Mouse (Mus musculus): ENCODE measurements around the gene 4930579F01Rik.
"Not testable (repeated sequence)": the region's sequence is repeated elsewhere in the genome, so short reads cannot be mapped to it uniquely, and the experiment has no call there.

The 4930579F01Rik gene

DNA sequence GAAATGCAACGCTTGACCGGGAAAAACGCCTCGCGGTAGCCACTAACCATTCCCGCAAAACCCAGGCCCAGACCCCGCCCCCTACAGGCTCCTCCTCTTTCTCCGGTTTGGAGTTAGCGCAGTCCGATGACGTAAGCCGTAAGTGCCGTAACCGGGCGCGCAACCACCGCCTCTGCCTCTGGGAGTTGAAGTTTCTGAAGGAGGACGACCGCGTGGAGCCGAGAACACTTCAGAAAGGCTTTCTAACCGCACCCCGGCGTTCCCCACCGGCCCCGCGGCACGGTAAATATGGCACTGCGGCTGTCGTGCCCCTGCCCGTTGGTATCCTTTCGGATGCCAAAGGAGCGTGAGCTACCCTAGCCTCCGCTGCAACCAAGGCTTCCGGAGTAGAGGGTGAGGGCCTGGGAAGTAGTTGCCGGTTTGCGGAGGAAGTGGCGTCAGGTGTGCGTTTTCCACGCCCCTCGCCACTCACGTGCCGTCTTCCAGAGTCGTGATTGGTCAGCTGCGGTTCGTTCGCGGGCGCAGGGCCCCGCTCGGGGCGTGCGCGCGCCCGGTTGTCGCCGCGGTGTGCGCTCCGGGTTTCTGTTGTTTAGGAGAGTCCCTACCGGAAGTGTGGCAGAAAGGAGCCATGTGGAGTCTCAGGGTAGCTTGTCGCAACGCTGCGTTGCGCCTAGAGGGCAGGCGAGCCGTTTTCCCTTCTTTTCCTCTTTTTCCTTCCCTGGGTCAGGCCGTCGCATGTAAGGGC lies 50.1 kb downstream of the 4930579F01Rik start, which contains the start of gene Trmt10a:
Gene Trmt10a, plus strand, starts transcription at position 134 of the 745 bp plus-strand sequence.
- DNase-seq = peak; percentile 99

DNA sequence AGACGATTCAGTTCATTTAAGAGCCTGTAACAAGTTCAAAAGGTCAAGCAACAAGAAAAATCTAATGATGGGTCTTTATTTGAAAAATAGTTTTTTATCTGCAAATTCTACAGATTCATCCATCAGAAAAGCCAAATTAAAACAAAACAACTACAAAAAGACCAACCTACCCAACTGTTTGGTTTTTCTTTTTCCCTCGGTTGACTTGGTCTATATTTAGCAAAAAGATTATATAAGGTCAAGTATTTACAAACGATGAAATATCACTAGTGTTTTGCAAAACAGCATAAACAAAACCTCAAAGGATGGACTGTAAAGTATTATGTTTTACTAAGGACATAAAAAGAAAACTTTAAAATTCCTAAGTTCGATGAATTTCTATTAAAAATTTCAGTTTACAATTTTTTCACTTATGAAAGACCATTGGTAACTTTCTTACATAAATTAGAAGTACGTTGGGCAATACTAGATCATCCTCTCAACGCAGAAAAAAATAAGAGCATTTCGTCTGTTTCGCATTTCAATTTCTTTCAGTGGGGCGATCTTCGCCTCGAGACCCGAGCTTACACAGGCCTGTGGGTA lies 50.8 kb downstream of the 4930579F01Rik start:
- no peak for DNase-seq

DNA sequence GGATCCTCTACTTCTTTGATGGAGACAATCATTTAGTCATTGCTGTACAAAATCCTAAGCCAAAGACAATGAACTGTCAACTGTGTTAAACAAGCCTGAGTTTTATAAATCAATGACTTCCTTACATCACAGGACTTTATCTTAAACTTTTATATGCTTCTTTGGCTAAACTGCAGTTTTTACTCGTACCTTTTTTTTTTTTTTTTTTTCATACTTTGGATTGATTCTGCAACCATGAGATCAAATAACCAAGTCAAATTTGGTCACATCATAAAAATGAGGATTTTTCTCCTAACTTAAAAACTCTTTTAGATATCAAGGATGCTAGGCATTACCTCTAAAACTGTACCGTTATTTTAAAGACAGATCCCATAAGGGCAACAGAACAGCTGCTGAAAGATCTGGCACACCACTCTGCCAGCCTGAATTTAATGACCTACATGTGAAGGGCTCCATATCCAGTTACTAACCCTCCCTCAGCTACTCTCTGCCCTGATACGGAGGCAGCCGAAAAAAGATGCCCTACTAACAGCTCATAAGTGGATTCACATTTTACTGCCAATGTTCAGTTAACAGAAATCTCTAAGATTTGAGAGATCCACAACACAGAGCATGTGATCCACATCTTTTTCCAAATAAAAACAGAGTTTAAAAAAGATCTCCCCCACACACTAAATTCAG lies 51.4 kb downstream of the 4930579F01Rik start:
- no peak for DNase-seq

DNA sequence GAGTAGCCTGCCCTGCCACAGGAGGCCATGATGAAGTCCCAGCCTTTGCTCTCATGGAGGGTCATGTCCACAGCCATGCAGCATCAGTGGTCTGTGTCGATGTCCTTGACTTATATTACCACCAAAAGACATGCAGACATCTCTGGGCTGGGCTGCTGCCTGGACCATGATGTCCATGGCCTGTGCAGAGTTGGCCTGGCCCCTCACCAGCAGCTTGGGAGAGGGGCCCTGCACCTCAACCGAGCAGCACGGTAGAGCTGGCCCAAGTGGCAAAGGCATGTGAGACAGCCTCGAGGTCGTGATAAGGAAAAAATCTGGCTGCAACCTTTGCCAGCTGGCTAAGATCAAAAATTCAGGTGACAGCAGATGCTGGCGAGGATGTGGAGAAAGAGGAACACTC lies 54.0 kb downstream of the 4930579F01Rik start:
- DNase-seq = no peak

DNA sequence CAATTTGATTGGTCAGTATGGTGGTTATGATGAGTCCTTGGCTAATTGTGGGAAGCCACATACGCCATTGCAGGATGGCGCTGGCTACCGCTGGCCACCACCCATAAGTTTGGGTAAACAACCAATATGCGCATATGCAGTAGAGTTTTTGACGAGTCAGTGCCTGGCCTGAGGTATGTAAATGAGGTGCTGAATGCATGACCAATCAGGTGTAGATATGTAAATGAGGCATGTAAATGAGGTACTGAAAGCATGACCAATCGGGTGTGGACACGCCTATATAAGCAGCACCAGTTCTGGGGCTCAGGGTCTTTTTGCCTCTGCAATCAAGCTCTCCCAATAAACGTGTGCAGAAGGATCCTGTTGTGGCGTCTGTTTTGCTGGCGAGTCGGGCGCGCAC lies 55.5 kb downstream of the 4930579F01Rik start:
- not testable (repeated sequence) for DNase-seq

DNA sequence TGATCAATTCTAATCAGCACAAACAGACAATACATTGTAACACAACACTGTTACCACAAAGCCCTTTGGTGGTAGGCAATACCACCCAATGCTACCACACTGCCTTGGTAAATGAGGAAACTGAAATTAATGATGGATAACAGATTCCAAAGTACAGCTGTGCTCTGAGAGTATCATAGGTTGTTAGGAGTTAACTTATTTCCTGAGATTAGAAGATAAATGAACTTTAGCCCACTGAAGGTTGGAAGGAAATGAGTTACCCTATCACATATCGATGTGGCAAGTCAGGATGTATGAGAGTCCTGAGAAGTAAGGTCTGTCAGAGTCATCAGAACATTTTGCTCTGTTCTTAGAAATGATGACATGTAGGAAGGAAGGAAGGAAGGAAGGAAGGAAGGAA lies 59.1 kb downstream of the 4930579F01Rik start:
- no peak for DNase-seq

DNA sequence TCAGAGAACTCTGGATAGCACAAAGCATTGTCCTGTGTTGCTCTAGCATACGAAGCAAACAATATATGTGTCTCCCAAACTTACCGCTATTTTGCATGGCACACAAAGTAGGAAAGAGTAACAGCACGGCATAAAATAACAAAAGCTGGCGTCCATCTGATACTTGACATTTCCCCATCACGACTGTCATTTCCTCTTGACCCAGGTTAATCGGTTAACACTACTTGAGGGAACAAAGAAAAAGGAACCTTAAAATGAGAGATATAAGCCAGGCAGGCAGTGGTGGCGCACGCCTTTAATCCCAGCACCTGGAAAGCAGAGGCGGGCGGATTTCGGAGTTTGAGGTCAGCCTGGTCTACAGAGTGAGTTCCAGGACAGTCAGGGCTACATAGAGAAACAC lies 59.7 kb downstream of the 4930579F01Rik start:
- DNase-seq = no peak

DNA sequence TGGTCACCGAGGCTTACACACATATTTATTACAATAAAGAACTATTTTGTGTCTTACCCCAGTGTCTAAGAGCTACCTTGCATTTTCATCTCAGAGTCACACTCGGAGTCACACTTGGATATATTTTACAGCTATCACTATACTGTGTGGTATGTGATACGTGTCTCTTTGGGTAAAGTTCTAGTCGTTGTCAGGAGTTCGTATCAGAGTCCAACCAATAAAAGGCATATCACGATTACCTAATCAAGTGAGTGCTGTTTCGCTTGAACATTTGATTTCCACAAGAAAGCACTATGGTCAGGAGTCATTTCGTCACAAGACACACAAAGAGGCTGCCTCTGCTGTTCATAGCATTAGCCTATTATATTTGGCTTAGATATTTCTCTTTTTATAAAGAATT lies 60.2 kb downstream of the 4930579F01Rik start:
- no peak for DNase-seq

DNA sequence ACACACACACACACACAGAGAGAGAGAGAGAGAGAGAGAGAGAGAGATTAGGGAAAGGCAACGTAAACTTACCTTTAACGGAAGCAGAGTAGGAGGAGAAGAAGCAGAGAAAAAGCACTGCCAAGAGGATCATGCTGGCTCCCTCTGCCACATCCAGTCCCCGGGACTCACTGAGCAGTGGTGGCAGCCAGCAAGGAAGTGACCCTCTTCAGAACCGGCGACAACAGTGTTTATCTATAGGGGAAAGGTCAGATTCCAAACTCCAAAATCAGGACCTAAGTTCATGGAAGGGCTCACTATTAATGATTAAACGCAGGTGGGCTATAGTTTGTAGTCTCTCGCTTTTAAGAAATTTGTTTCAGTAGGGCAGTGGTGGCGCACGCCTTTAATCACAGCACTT lies 62.5 kb downstream of the 4930579F01Rik start:
- DNase-seq = peak; percentile 29

DNA sequence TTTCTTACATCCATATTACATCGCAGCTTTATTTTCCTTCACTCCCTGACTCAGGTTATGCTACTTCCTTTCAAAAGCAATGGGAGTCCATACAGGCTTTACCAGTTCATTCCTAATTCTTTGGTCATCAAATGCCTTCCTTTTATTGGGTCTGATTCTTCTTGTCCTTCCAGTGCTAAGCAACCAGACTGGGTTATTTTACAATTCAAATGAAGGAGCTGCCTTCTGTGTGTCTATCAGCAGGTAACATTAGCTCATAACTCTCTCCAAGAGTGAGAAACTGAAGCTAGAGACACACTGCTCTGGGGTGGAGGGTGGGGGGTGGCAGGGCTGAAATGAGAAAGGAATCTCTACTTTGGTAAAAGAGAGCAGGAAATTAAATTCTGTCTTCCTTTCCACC lies 62.9 kb downstream of the 4930579F01Rik start:
- no peak for DNase-seq

DNA sequence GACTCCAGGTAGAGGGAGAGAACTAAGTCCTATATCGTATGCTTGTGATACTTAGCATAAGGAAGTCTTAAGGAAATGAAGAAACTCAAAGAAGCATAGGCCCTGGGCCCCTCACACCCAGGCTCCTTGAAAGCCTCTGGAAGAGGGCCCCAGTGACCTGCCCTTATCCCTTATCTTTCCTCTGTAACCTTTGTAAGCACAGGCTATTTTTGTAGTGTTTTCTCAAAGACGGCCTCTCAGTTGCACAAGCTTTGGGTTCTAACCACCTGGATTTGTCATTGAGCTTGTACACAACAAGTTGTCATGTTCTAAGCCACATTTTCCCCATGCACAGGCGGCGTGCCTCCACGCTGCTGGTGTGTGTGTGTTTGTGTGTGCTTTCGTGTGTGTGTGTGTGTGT lies 64.5 kb downstream of the 4930579F01Rik start:
- DNase-seq = no peak

DNA sequence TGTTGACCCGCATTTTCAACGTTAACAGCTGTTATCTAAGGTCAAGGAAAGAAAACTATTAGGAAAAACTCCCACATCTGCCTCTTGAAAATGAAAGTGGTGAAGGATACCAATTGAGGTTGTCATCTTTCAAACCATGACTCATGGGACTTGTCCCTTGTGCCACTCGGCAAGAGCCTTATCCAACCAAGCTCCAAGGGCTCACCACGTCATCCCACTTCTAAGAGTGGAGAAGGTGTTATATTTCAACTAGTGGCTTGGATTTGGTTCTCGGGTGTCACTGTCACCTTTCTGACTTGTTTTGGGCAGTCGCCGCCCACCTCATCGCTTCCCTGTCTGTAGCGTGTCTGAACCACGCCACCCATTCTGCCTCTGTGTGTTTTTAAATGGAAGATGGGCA lies 69.8 kb downstream of the 4930579F01Rik start:
- DNase-seq = no peak

DNA sequence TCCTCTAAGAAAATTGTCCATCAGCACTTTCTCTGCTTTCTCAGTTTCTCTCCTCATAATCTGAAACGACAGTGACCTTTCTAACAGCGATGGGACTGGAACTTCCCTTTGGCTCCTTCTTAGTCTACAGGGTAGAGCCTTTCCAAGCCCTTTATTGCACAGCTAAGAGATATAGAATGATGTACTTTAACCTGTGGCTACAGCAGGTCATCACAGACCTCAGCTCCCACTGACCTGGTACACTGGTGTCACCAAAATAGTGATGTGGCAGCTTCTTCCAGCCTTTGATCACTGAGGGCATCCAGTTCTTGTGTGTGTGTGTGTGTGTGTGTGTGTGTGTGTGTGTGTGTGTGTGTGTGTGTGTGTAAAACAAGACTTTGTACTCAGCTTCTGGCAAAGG lies 72.2 kb downstream of the 4930579F01Rik start:
- DNase-seq = no peak

DNA sequence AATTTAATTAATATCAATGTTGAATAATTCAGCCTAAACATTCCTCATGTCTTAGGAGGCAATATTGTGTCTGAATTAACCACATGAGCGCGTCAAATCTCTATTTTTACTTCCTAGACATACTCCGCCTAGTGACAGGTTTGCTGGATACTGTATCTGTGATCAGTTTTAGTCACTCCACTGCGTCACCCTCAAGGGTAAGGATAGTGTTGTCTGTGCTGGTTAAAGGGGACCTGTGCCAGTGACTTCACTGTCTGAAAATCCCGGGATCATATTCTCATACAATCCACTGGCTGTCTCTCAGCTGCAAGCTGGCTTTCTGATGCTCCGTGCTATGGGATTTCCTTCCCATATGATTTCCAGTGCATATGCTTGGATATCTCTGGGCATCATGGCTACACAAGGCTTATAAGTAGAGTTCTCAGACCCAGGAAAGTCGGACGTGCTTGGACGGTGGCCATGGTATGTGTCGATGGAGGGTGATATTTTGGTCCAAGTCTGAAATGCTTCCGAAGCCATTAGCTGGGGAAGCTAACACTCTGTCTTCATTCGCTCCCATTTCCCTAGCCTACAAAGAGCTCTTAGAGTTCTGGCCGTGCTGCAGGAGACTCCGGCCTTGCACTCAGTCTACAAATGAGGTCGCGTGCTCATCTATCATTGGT lies 74.0 kb downstream of the 4930579F01Rik start:
- no peak for DNase-seq

DNA sequence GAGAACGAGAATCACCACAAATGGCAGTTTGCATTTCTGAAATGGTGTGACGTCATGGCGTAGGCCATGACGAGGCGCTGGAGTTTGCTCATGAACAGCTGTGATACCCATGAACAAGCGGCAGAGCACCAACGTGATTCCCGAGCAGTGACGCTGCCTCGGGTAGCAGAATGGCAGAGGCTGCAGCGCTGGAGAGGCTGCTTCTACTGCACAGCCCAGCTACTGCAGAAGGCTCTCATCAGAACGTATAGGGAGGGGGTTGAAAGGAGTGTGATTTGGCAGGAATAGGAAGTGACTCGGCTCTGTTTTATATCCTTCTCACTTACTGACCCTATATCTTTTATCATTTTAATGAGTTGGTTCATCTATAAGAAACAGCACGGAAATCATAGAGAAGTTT lies 74.8 kb downstream of the 4930579F01Rik start:
- DNase-seq = no peak

DNA sequence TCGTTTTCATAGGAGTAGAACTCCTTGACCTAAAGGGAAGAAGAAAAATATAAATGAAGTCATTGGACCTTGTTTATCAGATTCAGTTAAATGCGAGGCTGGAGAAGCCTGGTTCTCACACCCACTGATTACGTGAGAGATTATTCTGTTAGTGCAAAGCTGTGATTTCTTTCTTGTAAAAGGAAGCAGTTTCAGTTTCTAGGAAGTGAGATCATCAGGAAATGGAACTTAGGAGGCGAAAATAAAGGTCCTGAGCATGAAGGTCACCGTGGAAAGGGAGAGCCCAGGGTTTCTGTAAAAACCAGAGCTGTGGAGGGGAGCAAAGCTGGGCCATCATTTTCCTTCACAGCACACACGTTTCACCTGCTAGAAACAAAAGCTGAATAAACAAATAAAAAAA lies 75.2 kb downstream of the 4930579F01Rik start:
- DNase-seq = no peak

DNA sequence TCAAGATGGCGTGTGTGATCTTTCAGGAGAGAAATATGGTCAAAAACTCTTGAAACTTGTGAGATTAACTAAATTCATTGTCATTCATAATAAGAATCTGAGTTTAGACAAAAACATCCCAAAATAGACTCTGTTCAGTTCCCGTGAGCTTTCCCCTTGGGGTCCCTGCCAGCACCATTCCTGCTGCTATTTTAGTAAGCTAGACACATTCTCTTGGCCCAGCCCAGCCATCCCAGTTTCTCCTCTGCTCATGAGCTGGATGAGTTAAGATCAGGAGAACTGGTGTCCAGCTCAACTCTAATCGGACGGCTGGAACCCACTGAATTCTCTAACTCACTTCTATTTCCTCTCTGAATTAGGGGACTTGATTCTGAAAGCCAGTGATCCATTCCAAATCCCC lies 76.8 kb downstream of the 4930579F01Rik start:
- no peak for DNase-seq

DNA sequence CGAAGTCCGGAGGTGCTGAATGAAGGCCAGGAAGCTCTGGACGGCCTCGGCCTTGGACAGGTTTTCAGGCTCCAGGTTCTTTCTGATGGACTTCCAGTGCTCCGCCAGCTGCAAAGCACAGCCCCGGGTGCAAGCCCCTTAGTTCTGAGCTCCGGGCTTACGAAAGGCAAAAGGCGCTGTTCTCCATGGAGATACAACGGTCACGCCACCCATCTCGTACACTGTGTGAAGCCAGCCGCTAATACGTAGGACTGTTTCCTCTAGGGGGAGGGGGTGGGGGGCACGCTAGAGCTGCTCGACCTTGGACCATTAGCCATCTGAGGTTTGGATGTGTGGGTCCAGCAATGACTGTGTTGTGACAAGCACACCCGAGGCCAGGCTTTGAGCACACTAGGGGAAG lies 79.5 kb downstream of the 4930579F01Rik start:
- DNase-seq = no peak

All from liver (tissue).